Mouse (Mus musculus) cerebellum, adult 8-10 months (tissue): ENCODE data around the gene Tubb5.

Experiments used
- DNase-seq: peaks from one replicate; pipeline ENCODE4 v3.0.0; 2022

Tubb5 gene

GRCm38 (mm10) chr17:35838122-35838544, at the start of gene Tubb5:
TSS of gene Tubb5 (minus strand) at chr17:35838306.
- DNase-seq, result peak; percentile 94

DNA sequence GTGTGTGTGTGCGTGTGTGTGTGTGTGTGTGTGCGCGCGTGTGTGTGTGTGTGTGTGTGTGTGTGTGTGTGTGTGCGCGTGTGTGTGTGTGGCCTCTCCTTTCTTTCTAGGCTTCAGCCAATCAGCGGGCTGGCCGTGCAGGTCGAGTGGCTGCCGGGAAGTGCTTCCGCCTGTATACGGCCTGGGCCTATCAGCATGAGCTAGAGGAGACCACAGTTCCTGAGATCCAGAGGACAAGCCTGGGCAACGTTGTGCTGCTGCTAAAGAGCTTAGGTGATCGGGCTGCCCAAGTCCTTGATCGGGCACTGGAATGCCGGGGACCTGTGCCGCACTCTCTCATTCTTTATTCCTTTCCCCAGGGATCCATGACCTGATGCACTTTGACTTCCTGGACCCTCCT, 49.6 kb upstream of the Tubb5 start:
- DNase-seq, result no peak

- DNase-seq, result no peak
These were observed 45.7 kb upstream of the Tubb5 start for GRCm38 (mm10) chr17:35883777-35884176.

GRCm38 (mm10) chr17:35882924-35883323, 44.8 kb upstream of the Tubb5 start:
- DNase-seq, result no peak

DNA sequence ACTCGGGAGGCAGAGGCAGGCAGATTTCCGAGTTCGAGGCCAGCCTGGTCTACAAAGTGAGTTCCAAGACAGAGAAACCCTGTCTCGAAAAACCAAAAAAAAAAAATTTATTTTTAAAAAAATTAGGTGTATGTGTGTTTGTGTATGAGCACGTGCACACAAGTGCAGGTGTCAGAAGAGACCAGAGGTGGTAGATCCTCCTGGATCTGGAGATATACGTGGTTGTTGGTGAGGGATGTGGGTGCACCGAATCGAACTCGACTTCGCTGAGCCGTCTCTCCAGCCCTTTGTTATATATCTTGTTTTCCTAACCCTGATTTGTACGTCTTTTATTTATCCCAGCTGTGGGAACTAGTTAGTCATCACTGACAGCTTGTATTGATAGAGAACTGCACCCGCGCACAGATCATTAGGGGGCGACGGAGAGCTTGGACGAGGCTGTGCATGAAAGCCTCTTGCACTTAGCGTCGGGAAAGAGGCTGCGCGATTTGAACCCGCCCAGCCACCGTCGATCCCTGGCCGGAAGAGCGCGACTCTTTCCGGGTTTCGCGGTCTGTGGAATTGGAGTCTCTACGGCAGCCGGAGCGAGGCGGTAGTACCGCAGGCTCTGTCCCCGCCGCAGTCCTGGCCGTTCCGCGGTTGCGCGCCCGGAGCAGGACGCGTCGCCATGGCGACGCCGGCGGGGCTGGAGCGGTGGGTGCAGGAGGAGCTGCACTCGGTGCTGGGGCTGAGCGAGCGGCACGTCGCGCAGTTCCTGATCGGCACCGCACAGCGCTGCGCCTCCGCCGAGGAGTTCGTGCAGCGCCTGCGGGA, 41.3 kb upstream of the Tubb5 start, which contains the start of gene Dhx16:
Gene Dhx16, plus strand, starts transcription at position 575 of the 813 bp plus-strand sequence.
- DNase-seq, result peak; percentile 92

GRCm38 (mm10) chr17:35874721-35875120, 36.6 kb upstream of the Tubb5 start:
- no peak for DNase-seq

DNA sequence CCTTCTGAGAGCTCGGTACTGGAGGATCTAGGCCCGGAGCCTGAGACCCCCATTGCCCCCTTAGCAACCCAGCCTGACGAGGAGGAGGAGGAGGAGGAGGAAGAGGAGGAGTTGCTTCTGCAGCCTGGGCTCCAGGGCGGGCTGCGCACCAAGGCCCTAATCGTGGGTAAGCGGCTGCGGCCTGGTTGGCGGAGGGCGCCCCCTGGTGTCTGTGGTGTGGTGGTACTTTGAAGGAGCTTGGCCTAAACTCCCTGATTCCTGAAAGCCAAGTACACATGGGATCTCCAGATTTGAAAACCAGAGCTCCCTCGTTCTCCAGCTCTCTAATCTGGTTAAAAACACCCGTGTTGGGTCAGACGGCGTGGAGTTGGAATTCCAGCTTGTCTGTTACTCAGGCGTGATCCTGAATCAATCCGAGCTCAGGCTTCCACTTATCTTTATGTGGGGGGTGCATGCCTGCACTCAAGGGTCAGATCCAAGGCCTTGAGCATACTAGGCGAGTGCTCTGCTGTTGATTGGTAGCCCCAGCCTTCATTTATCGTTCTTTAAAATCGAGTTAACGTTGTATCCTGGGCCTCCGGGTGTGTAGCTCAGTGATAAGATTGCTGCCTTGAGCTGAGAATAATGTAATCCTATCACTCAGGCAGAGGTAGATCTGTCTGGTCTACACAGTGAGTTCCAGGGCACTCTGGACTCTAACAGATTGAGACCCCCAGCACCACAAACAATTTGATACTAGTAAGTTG, 35.8 kb upstream of the Tubb5 start:
- peak; percentile 88 for DNase-seq

DNA sequence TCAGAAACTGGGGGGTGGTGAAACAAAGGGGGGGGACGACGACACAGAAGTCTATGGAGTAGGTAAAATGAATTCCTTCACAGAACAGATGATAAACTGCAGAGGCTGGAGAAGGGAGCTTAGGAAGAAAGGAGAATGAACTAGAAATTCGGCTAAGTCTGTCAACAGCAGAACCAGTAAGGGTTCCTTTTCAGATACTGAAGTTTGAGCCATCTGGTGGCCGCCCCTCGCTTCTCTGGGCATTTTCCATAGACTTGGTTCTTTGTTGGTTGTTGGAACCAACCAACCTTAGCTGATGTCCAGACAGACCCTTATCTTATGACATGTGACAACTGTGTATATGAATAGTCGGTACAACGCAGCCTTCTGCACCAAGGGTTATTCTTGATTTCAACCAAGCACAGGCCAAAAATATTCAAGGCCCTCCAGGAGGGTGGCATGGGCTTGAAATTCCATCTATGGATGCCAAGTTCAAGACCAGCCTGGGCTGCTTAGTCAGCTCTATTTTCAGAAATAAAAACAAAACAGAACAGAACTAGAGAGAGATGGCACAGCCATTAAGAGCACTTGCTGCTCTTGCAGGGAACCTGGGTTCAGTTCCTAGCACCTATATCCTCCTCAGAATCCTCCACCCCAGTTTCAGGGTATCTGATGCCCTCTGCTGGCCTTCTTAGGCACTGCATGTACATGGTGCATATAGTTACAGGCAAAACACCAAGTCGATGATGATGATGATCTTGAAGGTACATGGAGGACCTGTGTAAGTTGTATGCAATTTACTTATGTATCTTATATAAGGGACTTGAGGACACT, 33.0 kb upstream of the Tubb5 start:
- no peak for DNase-seq

- no peak for DNase-seq
These were observed 32.2 kb upstream of the Tubb5 start for GRCm38 (mm10) chr17:35870151-35870883.

DNA sequence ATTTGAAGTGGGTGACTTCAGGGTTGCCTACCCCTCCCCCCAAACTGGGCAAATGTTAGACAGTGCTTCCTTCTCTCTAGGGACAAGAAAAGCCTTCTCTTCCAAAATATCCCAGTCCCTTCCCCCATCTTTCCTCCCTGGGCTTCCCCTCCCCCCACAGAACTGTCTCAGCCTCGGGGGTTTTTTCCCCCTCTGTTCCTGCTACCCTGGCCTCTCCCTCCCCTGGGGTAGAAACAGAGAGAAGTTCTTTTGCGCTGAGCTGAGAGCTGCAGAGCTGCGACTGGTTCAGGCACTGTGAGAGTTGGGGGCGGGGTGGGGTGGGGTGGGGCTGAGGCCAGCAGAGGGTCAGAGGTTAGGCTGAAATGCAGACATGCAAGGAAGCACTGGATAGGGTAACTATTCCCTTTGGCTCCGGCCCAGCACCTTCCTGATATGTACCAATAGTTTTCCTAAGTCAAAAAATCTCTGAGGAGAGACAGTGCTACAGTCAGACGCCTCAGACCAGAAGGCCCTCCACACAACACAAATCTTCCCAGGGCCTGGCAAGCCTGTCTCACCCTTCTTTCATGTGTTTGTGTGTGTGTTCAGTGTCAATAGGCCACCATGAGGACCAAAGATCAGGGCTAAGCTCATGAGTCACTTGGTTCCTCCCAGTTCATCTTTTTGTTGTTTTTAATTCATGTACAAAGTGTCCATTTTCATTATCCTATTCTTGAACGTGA, 31.4 kb upstream of the Tubb5 start:
- no peak for DNase-seq

GRCm38 (mm10) chr17:35868961-35869345, 30.8 kb upstream of the Tubb5 start:
- no peak for DNase-seq

GRCm38 (mm10) chr17:35868165-35868820, 30.2 kb upstream of the Tubb5 start:
- DNase-seq, result no peak

GRCm38 (mm10) chr17:35866911-35867890, 29.1 kb upstream of the Tubb5 start:
- DNase-seq, result no peak

DNA sequence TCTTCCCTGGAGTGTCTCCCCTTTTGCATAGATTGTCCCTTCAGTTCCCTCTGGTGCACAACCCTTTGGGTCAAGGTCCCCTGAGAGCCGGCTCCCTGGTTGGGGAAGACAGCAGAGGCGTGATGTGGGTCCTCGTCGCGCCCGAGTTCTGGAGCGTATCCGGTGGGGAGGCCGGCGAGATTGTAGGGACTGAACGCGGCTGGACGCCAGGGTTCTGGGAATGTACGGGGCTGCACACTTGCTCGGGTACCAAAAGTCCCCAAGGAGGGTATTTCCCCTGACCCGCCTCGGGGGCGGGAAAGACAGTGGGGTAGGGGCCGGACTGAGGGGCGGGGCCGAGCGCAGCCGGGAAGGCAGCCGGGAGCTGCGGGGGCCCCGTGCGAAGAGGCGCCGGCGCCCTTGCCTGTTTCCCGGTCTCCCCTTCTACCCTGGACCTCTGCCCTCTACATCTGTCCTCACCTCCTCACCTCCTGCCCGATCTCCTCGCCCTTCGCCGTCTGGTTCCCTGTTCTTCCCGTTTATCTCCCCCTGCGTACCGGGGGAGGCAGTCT, 28.2 kb upstream of the Tubb5 start:
- no peak for DNase-seq

- no peak for DNase-seq
These were observed 27.6 kb upstream of the Tubb5 start, which contains the start of gene Ppp1r18 for GRCm38 (mm10) chr17:35865481-35866280. TSS of gene Ppp1r18 (plus strand) at chr17:35865593.

GRCm38 (mm10) chr17:35864832-35865353, 26.8 kb upstream of the Tubb5 start:
- no peak for DNase-seq

DNA sequence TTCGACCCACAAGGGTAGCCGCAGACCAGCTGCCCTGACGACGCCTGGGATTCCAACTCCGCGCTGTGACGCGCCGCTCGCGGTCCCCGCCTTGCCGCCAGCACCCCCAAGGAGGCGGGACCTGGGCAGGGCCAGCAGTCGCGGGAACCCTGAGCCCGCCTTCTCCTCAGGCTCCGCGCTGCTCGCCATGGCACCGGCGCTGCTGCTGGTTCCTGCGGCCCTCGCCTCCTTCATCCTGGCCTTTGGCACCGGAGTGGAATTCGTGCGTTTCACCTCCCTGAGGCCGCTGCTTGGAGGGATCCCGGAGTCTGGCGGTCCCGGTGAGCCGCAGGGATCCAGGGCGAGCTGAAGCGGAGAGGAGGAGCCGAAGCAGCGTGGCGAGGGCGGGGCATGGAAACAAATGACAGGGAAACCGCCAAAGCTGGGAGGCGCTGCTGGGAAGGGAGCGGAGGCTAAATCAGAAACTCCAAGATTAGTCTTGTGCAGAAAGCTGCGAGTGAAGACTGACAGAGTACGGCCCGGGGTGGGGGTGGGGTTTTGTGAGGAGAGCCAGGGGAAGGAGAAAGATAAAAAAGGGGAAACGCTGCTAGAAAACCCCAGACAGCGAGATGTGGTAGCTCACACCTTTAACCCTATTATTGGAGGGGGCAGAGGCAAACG, 23.2 kb upstream of the Tubb5 start, which contains the start of gene Nrm:
Gene Nrm, plus strand, starts transcription at position 121 of the 660 bp plus-strand sequence.
- DNase-seq, result peak; percentile 90

DNA sequence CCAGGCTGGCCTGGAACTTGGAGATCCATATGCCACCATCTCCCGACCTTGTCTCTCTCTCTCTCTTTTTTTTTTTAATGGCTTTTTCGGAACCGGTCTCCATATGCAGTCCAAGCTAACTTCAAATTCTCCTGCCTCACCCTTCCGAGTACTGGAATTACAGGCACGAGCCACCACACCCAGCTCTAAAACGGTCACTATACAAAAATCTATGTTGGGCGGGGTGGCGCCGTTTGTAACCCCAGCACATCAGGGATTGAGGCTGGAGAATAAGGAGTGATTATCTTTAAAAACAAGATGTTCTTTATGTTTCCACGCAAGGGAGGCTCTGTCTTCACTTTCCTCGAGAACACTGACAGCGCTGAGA, 22.7 kb upstream of the Tubb5 start:
- no peak for DNase-seq
